Mouse (Mus musculus): ENCODE measurements around the gene Prr5l.

The Prr5l gene

DNA sequence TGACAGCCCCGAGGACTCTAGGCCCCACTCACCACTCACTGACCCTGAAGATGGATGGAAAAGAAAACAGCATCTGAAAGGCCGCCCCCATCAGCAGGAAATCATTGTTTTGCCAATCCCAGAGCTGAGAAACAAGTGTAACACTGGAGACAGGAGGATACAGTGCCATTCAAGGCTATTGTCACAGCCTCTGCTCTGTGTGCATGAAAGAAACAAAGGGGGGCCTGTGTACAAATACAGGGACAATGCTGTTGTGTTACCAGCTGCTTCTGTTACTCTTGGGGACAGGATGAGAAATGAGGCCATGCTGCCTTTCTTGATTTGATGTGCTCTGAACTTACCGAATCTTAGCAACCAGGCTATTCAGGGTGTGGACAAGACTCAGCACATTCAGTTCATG is at the start of gene Prr5l:
Gene Prr5l, minus strand, starts transcription at position 30 of the 400 bp plus-strand sequence.
- no peak for DNase-seq (ENCODE audit: low read depth, low spot score)

DNA sequence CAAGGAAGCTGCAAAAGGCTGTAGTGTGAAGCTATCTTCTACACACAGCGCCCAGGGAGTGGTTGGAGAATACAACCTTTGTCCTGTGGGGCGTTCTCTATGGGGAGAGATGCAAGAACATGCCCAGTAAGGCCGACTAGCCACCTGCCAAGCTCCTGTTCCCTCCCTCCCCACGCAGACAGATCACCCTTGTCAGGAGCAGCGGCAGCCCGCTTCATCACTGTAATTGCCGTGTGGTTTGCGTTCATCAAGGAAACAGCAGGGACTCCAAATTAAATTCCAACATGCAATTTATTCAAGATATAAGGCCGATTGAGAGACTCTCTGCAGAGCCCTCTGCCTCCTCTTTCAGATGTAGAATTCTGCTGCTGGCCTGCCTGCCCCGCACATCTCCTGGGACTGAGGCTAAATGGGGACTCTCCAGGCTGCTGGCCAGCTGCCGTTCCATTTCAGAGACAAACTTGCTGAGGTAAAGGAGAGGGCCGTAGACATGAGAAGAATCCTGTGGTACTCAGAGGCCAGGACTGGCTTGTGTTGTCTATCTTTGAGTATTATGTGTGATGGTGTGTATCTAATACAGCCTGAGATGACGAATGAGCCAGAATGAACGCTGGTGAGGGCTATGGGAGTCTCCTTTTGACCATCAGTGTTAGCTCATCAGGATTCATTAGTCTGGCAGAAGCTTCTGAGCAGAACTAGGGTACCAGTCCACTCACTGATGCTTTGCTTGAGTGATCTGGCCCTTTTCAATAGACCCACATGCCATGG is 49.5 kb upstream of the Prr5l start:
- DNase-seq (ENCODE audit: low read depth, low spot score), result no peak

DNA sequence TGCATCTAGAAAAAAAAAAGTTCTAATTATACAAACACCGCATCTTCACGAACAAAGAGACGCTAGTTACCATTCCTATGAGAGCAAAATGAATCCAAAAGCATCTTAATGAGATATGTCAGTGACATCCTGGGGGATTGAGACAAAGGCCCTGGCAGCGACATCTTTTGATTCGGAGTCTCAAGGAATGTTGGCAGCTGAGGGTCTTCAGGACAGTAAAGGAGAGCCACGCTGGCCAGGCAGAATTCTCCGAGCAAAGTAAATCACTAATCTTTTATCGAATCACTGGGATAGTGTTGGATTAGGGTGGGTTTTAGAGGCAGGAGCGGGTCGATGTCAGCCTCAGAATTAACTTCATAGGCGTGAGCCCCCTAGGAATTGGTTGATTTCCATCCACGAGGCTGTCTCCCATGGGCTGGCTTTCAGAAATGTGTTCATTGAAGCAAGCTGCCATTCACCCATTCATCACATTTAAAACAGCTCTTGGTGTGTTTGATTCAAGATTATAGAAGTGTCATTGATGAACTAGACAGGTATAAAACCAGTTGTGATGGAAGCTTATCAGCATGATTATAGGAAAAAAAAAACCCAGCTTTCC is 42.9 kb upstream of the Prr5l start:
- no peak for DNase-seq (ENCODE audit: low read depth, low spot score)

DNA sequence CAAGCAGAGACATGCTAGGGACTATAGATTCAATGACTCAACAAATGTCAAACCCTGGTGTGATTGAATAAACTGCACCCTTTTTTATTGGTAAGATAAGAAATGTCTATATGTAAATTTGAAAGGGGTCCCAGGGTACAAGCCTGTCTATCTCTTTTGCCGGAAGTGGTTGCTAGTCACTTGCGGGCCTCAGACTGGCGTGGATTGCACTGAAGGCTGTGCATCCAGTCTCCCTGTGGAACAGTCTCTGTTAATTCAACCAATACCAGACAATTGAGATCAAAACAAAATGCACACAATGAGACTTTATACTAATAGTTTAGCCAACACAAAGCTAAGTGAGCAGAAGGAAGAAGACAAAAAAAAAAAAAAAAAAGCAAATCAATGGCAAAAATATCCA is 42.4 kb upstream of the Prr5l start:
- DNase-seq (ENCODE audit: low read depth, low spot score), result no peak

DNA sequence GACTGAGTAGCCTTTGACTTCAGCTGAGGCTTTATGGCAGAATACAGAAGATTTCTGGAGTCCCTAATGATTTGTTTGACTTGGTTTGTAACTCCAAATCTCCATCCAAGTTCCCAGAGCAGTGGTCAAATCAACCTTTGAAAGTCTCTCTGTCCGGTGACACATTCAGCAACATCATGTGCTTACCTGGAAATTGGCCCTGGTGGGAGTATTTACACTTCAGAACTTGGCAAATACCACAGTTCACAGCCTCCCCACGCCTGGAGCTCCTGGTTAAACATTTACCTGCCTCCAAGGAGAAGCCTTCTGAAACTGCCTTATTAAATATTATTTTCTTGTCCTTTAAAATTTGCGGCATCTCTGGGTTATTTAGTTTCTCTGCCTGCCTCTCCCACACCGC is 40.4 kb upstream of the Prr5l start:
- no peak for DNase-seq (ENCODE audit: low read depth, low spot score)

DNA sequence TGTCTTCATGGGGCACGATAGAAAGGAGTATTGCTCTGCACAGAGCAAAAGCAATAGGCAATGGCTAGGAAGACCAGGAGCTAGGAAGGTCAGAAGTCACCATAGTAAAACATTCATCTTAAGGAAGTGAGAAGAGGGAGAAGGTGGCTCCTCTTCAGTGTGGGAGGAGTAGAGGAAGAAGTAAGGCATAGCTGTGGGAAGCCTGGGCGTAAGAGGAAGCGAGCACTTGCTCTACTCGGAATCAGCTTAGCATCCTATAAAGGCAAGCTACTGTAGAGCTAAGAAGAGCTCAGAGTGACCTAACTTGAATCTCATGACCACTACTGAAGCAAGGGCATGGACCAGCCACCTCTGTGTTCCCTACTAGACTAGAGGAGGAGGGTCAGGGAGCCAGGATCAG is 39.5 kb upstream of the Prr5l start:
- DNase-seq (ENCODE audit: low read depth, low spot score), result no peak

DNA sequence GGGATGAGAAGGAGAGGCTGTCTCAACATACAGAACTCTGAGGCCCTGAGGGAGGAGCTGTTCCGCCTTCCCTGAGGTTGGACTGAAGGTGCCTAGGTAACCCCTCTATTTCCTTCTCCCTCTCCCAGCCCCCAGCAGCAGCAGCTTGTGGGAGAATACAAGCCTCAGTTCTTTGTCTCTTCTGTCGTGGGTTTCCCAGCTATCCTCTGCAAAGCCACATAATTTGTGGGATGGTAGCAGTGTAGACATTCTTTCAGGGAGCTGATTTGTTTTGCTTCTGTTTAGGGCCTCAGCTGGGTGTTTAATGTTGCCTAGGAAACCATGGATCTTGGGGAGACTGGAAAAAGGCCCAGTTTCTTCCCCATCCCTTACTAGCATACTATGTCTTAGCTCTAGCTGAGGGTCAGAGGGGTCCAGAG is 37.3 kb upstream of the Prr5l start:
- no peak for DNase-seq (ENCODE audit: low read depth, low spot score)

DNA sequence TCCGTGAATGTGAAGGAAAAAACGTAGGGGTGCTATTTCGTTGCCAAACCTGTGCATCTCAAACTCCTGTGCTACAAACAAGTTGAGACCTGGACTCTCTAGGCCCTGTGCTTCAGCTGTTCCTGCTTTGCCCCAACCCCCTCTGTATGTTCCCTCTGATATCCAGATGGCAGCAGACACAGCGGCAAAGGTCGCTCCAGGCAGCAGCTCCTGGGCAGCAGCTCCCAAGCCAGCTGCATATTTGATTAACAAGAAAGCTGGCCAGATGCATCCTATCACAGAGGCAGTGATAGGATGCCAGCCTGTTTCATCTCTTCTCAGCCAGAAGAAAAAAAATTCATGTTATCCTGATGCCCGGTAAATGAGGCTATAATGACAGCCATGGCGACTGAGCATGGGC is 35.7 kb upstream of the Prr5l start:
- DNase-seq (ENCODE audit: low read depth, low spot score), result no peak

DNA sequence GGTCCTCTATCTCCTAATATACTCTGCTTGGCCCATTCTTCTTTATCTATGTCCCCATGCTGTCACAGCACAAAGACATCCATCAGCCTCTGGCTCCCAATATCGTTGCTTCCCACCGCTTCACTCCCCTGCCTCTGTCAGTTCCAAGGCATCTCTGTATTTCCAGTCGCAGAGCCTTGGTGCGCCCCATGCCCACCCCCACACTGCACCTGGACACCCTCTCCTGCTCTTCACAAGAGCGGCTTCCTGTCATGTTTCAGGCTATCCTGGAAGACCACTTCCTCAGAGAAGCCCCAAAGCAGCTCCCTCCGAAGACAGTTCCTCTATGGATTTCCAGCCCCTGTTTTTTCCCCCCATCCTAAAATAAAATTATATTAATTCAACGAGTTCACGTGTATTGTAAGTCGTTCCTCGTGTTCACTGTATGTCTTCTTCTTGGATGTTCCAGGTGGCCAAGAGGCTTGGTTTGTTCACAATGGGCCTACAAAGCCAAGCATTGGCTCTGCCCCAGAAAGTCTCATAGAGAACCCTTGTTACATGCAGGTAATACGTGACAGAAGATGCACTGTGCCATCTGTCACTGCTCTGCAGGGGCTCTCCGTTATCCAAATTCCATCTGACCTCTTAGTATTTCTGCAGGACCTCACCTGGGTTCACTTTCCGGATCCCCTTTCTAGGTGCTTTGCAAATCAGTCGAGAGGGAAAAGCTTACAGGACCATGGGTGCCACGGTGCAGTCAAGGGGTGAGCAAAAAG is 26.7 kb upstream of the Prr5l start:
- no peak for DNase-seq (ENCODE audit: low read depth, low spot score)

DNA sequence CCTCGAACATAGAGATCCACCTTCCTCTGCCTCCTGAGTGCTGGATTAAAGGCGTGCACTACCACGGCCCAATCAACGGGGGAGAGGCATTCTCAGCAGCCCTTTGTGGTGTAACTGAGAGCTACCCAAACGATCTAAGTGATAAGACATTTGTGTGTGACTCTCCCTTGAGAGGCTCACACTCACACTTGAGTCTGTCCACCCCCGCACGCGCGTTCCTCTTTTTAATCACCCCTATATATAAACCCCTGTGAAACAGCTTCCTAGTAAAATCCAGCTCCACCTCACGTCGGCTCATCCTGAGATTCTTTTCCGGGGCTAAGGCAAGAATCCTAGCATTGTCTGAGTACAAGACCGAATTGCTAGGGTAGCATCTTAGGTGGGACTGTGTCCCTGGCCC is 25.9 kb upstream of the Prr5l start:
- DNase-seq (ENCODE audit: low read depth, low spot score), result no peak

DNA sequence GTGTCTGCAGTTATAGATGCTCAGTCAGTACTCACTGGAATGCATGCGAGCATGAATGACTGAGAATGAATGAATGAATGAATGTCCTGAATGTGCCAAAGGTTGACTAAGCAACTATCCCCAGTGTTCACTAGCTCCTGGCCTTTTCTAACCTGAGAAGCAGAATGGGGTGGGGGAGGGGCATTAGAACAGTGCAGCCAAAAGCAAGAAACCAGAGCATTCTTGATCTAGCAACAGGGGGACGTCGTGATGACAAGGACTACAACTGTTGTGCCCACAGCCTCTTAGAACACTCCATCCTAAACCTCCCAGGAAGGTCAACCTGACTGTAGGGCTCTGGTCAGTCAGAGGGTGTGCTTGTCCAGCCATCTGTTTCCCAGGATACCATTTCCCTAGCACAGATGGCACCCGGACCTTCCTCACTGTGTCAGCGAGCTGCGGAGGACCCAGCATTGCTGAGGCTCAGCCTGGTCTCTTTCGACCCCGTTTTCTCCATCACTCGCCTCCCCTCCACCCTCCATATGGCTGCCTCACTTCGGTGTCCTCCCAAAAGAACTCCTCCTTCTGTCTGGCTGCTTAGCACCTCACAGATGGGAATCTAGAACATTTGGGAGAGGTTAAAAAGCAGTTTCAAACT is 24.7 kb upstream of the Prr5l start:
- DNase-seq (ENCODE audit: low read depth, low spot score), result no peak

DNA sequence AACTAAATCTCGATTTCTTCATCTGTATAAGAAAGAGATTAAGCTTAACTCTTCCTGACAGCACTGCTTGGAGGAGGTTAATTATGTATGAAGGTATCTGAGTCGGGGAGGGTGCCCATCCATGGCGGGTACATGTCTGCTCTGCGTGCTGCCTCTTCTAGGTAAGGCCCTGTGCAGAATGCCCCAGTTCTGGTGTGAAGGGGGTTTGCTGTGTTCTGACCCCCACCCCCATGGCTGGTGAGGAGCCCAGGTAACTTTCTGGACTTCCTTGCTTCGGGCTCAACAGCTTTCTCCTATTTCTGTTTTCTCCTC is 23.5 kb upstream of the Prr5l start:
- DNase-seq (ENCODE audit: low read depth, low spot score), result no peak

DNA sequence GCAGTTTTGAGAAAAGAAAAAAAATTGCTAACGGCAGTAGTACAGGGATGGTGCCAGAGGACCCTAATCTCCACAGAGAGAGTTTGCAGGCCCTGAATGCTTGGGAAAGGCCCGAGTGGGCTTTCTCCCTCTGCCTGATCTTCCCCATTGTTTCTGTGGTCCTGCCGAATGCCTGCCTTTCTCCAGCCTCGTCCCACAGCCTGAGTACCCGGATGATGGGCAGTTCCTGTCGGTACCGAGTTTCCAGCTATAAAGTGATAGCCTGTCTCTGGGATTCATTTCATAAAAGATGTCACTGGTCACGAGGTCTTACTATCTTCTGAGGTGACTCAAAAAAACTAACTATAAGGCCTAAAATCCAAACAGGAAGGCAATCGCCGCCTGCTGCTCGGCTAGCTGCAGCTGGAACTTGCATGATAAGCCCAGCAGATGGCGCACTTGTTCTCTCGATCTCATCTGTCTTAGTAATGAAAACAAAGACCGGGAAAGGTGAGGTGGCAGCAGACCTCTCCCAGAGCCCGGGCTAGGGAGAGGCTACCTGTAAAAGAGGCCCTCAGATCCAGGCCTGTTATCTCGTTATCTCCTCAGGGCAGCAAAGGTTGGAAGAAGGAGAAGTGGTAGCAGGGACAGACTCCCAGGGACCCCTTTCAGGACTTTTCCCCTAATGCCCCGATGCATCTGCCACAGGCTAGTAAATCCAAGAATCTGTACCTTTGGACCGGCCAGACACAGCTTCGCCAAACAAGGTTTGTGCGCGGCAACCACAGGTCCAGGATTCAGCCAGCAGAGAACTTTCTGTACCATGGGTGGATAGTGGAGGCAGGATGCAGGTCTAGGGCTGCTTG is 22.9 kb upstream of the Prr5l start:
- peak; percentile 87 for DNase-seq (ENCODE audit: low read depth, low spot score)

DNA sequence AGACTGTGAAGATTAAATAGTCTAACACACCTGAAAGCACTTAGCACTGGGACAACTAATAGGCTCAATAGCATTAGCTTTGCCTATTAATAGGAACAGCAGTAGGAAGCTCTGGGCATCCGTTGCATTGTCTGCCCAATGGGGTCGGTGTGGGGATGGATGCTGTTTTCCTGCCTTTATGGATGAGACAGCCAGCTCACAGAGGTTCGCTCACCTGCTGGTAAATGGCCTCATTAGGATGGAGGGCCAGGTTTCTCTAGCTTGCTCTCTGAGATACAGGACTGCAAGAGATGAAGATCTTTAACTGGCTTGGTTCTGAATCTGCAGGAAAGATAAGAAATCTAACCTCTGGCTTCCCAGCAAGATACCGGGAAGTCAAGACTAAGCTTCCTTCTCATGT is 19.4 kb upstream of the Prr5l start:
- no peak for DNase-seq (ENCODE audit: low read depth, low spot score)

DNA sequence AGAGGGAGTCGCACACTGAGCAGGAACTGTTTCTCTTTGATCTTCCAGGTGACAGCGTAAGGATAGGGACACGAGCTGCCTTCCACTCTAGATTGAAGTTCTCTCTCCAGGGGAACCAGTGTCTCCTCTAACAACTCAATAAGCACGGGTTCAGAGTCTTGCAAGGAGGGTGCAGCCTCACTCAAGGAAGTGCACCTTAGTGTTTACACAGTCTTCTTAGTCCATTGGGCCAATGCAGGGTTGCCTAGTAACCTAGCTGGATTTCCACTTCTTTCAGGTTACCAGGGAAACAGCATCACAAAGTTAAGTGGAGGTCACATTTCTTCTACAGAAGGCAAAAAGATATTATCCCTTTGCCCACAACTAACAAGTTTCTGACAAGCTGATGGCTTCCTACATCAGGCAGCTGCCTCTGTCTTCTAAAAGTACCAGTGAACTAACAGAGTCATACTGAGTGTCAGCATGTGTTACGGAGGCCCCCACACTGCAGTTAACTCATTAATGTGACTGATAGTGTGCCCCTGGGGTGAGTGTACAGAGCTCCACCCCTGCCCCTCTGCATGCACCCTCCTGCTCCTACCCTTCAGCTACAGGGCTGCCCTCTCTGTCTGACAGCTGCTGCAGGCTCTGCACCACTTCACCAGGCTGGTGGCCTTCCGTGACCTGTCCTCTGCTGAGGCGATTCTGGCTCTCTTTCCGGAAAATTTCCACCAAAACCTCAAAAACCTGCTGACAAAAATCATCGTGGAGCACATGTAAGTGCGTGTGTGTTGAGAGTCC is 13.8 kb upstream of the Prr5l start:
- peak; percentile 25 for DNase-seq (ENCODE audit: low read depth, low spot score)

DNA sequence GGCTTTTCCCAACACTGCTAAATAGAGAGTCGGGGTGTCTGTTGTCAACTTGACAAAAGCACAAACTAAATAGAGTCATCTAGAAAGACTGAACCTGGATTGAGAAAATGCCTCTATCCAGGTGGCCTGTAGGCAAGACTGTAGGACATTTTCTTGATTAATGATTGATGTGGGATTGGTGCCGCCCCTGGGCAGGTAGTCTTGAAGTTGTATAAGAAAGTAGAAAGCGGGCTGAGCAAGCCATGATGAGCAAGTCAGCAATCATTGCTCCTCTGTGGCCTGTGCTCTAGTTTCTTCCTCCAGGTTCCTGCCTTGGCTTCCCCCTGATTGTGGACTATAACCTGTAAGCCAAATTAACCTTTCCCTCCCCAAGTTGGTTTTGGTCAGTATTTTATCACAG is 11.3 kb upstream of the Prr5l start:
- no peak for DNase-seq (ENCODE audit: low read depth, low spot score)

DNA sequence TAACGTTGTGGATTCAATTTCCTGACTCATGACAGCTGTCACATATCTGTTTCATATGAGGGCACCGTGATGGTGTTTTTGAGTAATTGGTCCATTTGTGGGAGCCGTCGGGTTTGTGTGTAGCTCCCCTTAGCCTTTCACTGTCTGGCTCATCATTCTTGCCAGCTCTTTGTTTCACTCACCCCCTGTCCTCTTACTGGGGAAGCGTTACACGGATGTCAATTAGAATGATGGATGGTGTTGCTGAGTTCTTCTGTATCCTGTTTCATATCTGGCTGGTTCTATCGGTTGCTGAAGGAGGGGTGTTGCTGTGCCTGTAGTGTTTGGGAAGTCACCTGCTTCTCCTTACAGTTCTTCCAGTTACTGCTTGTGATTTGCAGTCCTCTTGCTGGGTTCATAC is 8.3 kb upstream of the Prr5l start:
- DNase-seq (ENCODE audit: low read depth, low spot score), result no peak

DNA sequence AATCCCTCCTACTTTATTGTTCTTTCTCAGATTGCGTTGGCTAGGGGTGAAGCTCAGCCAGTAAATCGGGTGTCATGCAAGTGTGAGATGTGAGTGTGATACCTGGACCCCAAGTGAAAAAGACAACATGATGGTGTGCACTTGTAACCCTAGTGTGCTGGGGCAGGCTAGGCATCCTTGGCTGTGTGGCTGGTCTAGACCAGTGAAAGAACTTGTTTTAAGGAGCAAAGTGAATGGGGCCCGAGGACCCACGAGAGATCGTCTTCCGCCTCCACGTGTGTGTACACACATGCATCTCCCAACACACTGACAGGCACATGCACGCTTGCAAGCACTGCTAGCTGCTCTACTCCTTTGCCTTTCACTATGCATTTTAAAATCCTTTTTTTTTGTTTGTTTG is 6.1 kb upstream of the Prr5l start:
- DNase-seq (ENCODE audit: low read depth, low spot score), result no peak

DNA sequence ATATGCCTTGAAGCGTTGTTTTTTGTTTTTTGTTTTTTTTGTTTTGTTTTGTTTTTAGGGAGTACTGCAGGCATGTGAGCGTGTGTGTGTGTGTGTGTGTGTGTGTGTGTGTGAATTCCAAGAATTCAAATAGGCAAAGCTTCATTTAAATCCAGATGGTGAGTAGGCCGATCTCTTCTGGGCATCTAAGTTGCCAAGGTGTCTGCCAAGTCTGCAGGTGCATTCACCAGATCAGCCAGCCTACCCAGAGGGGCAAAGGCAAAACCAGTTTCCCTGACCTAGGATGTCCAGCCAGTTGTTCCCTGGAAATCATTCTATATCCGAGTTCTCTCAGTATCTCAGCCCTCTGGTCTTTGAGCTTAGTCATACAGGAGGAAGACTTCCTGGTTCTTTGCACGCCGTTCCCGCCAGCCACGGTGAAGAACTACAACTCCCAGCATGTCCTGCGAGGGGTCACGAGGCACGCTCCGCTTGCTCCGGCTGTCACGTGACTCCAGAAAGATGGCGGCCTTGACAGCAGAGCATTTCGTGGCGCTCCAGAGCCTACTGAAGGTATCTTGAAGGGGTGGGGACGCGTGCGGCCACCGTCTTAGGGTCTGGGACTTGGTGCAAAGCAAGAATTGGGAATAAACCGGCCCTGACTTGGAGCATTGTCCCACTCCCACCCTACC is 3.1 kb upstream of the Prr5l start, which contains the start of gene Commd9:
Gene Commd9, plus strand, starts transcription at position 480 of the 671 bp plus-strand sequence.
- peak; percentile 94 for DNase-seq (ENCODE audit: low read depth, low spot score)

DNA sequence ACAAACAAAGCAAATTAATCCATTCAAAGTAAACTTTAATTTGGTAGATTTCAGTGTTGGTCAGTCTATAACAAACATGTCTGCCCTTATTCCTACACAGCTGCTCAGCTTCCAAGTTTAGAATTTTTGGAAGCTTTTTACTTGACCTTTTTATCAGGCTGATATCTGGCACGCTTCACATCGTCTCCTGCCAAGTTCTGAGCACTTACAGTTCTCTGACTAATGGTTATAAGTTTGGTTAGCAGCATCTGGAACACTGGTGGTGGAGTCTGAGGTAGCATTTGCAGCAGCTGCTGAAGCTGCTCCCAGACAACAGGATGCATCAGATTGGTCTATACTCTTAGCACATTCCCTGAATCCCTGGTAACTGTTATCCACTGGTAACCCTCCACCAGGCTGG is 1.5 kb upstream of the Prr5l start:
- no peak for DNase-seq (ENCODE audit: low read depth, low spot score)

Data from R1 (cell line).